Mouse (Mus musculus): ENCODE results near the gene Tns1. TPM values are rescaled to one million over a fixed set of nuclear protein-coding genes. Genes with fewer than 3 reads are reported as not detected.

The Tns1 gene
- polyA plus RNA-seq, 1 experiment from 2014 or later, result 65.4 TPM

- Histone ChIP-seq H3K9ac (ENCODE audit: low read depth, low read length) (no peak overlapping the region), H3K27ac (no peak overlapping the region), H3K4me3 (replicated peaks; ENCODE audit: low read depth, low read length) (no peak overlapping the region), H3K27me3 (ENCODE audit: insufficient read depth, low read length) (no peaks in the 10 kb centered on the region), H3K4me1 (replicated peaks; ENCODE audit: insufficient read depth, low read length) (peaks cover 4% of the 10 kb centered on the region; the same call in 1 of the 2 replicates), H3K9me3 (replicated peaks; ENCODE audit: low read length) (no peaks in the 10 kb centered on the region), H3K36me3 (ENCODE audit: insufficient read depth, low read length) (no peaks in the 10 kb centered on the region), H3K4me2 (ENCODE audit: low read length) (no peak overlapping the region)
- ATAC-seq (replicated peaks; ENCODE audit: low FRiP score, low read depth) (no peak), DNase-seq (ENCODE audit: low spot score) (no peak)
- WGBS, result 83% methylated on average over 4 of the region's 4 CpGs
- TF ChIP-seq CTCF (IDR thresholded peaks at IDR 0.05; ENCODE audit: low read depth), result no peak
Measured at GRCm38 (mm10) chr1:74105660-74106059, 18.6 kb downstream of the Tns1 start.

DNA sequence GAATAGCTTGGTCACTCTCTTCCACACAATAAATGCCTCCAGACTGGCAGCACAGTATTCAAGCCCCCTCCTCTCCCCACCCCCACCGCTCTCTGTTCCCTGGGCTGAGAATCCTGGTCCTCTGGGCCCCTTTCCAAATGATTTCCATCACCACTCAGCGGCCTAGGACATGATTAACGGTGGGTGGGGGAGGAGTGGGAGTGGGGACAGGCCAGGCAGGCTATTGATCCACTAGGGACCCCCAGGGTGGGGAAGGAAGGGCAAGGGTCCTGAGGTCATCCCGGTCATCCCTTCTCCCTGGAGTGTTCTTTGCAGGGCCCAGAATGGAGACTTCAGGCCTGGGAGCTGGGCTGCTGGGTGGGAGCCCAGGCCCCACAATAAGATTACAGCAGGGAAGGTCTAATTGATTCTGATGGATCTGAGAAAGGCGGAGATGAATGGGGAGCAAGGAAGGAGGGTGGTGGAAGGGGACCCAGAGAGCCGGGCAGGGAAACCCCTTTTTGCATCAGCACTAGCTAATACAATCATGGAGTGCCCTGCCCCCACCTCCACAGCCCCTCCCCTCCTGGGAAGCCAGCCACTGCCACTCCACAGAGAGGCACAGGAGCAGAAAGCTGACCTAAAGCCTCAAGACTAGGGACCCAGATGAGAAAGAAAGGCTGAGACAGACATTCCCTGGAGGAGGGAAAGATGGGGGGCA, 20.4 kb downstream of the Tns1 start:
- Histone ChIP-seq H3K27me3 (ENCODE audit: insufficient read depth, low read length) (no peaks in the 10 kb centered on the region), H3K4me1 (replicated peaks; ENCODE audit: insufficient read depth, low read length) (peaks cover 7% of the 10 kb centered on the region; the same call in 1 of the 2 replicates), H3K4me2 (ENCODE audit: low read length) (no peak overlapping the region), H3K9me3 (replicated peaks; ENCODE audit: low read length) (no peaks in the 10 kb centered on the region), H3K9ac (ENCODE audit: low read depth, low read length) (no peak overlapping the region), H3K4me3 (replicated peaks; ENCODE audit: low read depth, low read length) (no peak overlapping the region), H3K36me3 (ENCODE audit: insufficient read depth, low read length) (no peaks in the 10 kb centered on the region), H3K27ac (no peak overlapping the region)
- WGBS, result 22% methylated on average over 6 of the region's 6 CpGs
- no peak for TF ChIP-seq CTCF (IDR thresholded peaks at IDR 0.05; ENCODE audit: low read depth)
- ATAC-seq (replicated peaks; ENCODE audit: low FRiP score, low read depth) (no peak), DNase-seq (ENCODE audit: low spot score) (no peak)

DNA sequence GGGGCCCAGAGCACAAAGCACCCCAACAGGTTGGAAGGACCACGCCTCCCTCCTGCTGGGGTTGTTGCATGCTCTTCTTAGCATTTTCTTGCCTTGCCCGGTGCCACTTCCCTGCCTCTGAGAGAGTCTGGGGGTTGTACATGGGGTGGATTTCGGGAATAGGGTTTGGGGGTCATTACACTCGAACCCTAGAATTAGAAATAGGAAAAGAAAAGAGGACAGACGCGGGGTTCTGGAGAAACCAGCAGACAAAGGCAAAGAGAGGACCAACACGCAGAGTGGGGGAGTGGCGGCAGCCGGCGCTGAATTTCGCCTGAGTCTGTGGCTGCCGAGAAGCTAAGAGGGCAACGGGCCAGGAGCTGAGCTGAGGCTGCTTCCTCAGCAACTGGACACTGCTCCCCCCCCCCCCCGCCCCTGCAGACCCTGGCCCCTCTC, 25.2 kb downstream of the Tns1 start:
- under 1% methylated on average over 13 of the region's 14 CpGs for WGBS
- ATAC-seq (replicated peaks; ENCODE audit: low FRiP score, low read depth) (0 out of 2 replicates have a peak, but pooled peaks have one; percentile 25), DNase-seq (ENCODE audit: low spot score) (peak; percentile 71)
- Histone ChIP-seq H3K9me3 (replicated peaks; ENCODE audit: low read length) (no peaks in the 10 kb centered on the region), H3K27ac (no peak overlapping the region), H3K36me3 (ENCODE audit: insufficient read depth, low read length) (no peaks in the 10 kb centered on the region), H3K4me1 (replicated peaks; ENCODE audit: insufficient read depth, low read length) (peaks cover 7% of the 10 kb centered on the region), H3K4me3 (replicated peaks; ENCODE audit: low read depth, low read length) (peak overlapping the region; percentile 45), H3K4me2 (ENCODE audit: low read length) (peak overlapping the region; percentile 97), H3K27me3 (ENCODE audit: insufficient read depth, low read length) (no peaks in the 10 kb centered on the region), H3K9ac (ENCODE audit: low read depth, low read length) (0 out of 2 replicates have a peak overlapping the region, but pooled peaks have one; percentile 8)
- TF ChIP-seq CTCF (IDR thresholded peaks at IDR 0.05; ENCODE audit: low read depth), result no peak

DNA sequence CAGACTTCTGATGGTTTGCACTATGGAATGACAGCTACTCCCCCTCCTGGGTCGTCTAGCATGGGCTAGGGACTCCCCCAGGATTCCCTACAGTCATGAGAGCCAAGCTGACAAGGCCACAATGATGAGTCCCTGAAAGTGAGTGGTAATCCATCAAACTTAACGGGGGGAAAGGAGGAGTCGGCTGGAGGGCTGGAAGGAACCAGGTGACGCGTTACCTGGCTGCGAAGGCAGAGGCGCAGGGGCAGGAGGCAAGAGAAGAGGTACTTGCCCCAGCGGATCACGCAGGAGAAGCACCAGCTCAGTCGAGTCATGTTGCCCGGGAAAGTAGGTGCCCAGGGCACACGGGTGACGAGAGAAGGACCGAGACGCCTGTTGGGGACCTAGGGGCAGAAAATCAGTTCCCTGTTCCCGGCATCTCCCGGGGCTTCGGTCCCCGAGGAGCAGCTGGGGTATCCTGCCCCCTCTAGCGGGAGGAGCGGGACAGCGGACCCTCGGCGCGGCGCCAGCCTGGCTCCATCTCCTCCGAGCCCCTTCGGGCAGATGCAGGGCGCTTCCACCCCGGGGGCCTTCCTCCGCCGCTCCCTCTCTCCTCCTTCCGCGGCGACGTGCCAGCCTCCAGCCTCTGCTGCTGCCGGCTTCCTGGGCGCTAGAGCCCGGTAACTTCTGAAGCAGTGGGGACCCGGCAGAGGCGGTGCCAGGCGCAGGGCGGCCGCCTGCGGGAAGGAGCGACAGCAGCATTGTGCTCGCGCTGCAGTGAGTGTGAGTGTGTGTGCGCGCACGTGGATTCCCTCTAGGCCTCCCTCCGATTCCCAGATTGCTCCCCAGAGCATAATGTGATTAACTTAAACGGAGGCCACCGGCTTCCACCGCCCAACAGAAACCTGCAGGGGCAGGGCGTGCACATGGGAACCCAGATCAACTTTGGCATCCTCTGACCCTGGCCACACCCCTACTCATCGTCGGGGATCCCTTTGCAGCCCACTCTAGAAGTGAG, 25.9 kb downstream of the Tns1 start:
- ATAC-seq (replicated peaks; ENCODE audit: low FRiP score, low read depth), result 0 out of 2 replicates have a peak, but pooled peaks have one; percentile 9
- H3K27me3 ChIP-seq (ENCODE audit: insufficient read depth, low read length), result no peaks in the 10 kb centered on the region
- H3K4me2 ChIP-seq (ENCODE audit: low read length), result peak overlapping the region; percentile 97
- 1% methylated on average over 56 of the region's 58 CpGs for WGBS
- TF ChIP-seq CTCF (IDR thresholded peaks at IDR 0.05; ENCODE audit: low read depth), result peak; percentile 56
- no peaks in the 10 kb centered on the region for H3K9me3 ChIP-seq (replicated peaks; ENCODE audit: low read length)
- peak overlapping the region; percentile 45 for H3K4me3 ChIP-seq (replicated peaks; ENCODE audit: low read depth, low read length)
- H3K36me3 ChIP-seq (ENCODE audit: insufficient read depth, low read length), result no peaks in the 10 kb centered on the region
- peak overlapping the region; percentile 59 for H3K9ac ChIP-seq (ENCODE audit: low read depth, low read length)
- peaks cover 7% of the 10 kb centered on the region for H3K4me1 ChIP-seq (replicated peaks; ENCODE audit: insufficient read depth, low read length)
- peak; percentile 75 for DNase-seq (ENCODE audit: low spot score)
- no peak overlapping the region for H3K27ac ChIP-seq

- no peak overlapping the region for H3K9ac ChIP-seq (ENCODE audit: low read depth, low read length)
- ATAC-seq (replicated peaks; ENCODE audit: low FRiP score, low read depth), result no peak
- no peaks in the 10 kb centered on the region for H3K9me3 ChIP-seq (replicated peaks; ENCODE audit: low read length)
- no peak overlapping the region for H3K4me2 ChIP-seq (ENCODE audit: low read length)
- no peak overlapping the region for H3K27ac ChIP-seq
- H3K4me1 ChIP-seq (replicated peaks; ENCODE audit: insufficient read depth, low read length), result peaks cover 19% of the 10 kb centered on the region
- H3K27me3 ChIP-seq (ENCODE audit: insufficient read depth, low read length), result no peaks in the 10 kb centered on the region
- H3K36me3 ChIP-seq (ENCODE audit: insufficient read depth, low read length), result no peaks in the 10 kb centered on the region
- WGBS, result 56% methylated on average over 3 of the region's 3 CpGs
- no peak for TF ChIP-seq CTCF (IDR thresholded peaks at IDR 0.05; ENCODE audit: low read depth)
- no peak for DNase-seq (ENCODE audit: low spot score)
- no peak overlapping the region for H3K4me3 ChIP-seq (replicated peaks; ENCODE audit: low read depth, low read length)
Measured at GRCm38 (mm10) chr1:74095728-74096127, 28.5 kb downstream of the Tns1 start.

DNA sequence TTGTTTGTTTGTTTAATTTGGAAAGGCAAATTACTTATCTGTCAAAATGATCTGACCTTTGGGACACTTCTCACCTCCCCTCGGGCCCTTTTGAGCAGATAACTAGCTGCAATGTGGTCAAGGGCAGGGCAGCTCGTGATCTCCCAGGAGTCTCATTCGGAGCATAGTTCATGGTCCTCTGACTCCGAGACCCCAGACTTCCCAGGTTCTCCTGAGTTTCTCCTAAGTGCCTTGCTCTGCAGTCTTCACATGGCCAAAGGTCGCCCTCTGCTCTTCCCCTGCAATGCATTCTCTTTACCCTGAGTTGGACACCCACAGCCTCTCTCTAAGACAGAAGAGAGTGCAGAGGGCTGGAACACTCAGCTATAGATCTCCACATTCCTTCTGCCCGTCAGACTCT, 29.0 kb downstream of the Tns1 start:
- Histone ChIP-seq H3K9me3 (replicated peaks; ENCODE audit: low read length) (no peaks in the 10 kb centered on the region), H3K27me3 (ENCODE audit: insufficient read depth, low read length) (no peaks in the 10 kb centered on the region), H3K4me3 (replicated peaks; ENCODE audit: low read depth, low read length) (no peak overlapping the region), H3K36me3 (ENCODE audit: insufficient read depth, low read length) (no peaks in the 10 kb centered on the region), H3K27ac (no peak overlapping the region), H3K9ac (ENCODE audit: low read depth, low read length) (no peak overlapping the region), H3K4me1 (replicated peaks; ENCODE audit: insufficient read depth, low read length) (peaks cover 19% of the 10 kb centered on the region), H3K4me2 (ENCODE audit: low read length) (no peak overlapping the region)
- DNase-seq (ENCODE audit: low spot score) (no peak), ATAC-seq (replicated peaks; ENCODE audit: low FRiP score, low read depth) (peak; percentile 26)
- no peak for TF ChIP-seq CTCF (IDR thresholded peaks at IDR 0.05; ENCODE audit: low read depth)
- WGBS, result 50% methylated on average over 6 of the region's 6 CpGs

Measured in kidney, postnatal 0 days (tissue).